Mouse (Mus musculus) brain, embryonic 18.5 days (tissue): ENCODE measurements around the gene Ube2r2.

Experiments used
- DNase-seq: peaks from one replicate; pipeline ENCODE4 v3.0.0-alpha.2; 2012; ENCODE audit warnings: low read depth, low spot score

Gene Ube2r2

GRCm38 (mm10) chr4:41118706-41119292, 16.7 kb upstream of the Ube2r2 start:
- DNase-seq = no peak

DNA sequence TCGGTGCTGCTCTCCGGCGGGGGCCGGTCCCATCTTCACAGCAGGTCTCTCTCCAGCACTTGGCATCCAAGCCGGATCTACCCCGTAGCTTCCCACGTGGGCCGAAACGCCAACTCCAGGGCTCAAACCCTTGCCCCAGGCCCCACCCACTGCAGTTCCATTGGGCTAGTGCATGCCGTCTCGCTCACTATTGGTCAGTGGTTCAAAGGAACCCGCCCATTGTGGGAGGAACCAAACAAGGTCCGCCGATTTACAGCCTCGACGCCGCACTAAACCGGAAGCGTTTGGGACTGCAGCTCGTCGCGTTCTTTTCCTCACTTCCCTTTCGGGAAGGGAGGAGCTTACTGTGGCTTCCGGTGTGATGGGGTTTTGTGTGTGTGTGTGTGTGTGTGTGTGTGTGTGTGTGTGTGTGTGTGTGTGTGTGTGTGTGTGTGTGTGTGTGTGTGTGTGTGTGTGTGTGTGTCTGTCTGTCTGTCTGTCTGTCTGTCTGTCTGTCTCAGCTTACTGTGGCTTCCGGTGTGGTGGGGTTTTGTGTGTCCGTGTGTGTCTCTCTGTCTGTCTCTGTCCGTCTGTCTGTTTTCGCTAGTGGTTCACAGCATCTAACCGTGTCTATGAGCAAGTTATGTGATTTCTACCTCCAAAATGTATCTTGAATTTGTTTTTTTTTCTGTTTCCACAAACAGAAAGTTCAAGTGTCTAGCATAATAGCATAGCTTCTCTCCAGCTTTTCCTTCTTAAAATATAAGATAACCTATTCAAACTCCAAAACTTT, 11.2 kb upstream of the Ube2r2 start, which contains the start of gene Nol6:
Gene Nol6, minus strand, starts transcription at position 276 of the 772 bp plus-strand sequence.
- DNase-seq = peak; percentile 99

DNA sequence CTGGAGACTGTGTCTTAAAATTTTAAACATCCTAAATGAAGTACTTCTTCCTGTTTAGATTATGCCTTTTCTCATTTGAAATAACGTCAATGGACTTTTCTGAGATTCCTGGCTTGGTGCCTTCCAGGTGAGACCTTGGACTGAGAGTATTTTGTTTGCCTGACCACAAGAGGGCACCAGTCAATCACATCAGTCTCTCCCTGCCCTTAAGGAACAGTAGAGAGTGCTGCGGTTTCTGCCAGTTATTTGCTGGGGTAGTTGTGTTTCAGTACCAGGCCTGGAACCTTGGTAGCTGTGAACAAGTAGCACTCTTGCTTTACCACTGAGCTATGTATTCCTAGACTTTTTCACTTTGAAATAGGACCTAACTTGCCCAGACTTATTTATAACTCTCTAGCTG, 6.1 kb upstream of the Ube2r2 start:
- no peak for DNase-seq

GRCm38 (mm10) chr4:41129836-41130235, 5.7 kb upstream of the Ube2r2 start:
- DNase-seq = no peak

- DNase-seq = no peak
Measured at GRCm38 (mm10) chr4:41132471-41132870, 3.1 kb upstream of the Ube2r2 start.

DNA sequence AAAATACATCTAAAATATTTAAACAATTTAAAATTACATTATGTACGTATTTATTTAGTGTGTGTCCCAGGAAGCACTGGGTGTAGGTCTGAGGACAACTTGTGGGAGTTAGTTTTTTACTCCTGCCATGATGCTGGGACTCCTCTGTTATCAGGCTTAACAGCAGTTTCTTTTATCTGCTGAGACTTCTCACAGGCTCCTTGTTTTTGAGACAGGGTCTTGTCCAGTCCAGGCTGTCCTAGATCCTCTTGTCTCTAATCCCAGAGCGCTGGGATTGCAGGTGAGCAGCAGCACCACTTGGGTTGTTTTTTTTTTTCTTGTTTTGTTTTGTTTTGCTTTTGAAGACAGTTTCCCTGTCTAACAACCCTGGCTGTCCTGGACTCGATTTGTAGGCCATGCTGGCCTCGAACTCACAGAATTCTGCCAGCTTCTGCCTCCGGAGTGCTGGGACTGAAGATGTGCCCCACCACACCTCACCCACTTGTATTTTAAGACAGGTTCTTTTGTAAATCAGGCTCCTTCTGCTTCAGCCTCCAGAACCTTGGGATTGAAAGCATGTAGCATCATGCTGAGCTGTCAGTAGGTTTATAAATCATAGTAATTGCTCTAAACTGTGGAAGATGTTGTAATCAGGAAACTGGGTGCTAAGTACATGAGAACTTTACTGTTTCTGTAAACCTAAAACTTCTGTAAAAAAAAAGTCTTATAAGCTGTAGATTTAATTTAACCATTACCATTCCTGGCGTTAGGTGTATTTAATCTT, 1.8 kb upstream of the Ube2r2 start:
- DNase-seq = no peak

DNA sequence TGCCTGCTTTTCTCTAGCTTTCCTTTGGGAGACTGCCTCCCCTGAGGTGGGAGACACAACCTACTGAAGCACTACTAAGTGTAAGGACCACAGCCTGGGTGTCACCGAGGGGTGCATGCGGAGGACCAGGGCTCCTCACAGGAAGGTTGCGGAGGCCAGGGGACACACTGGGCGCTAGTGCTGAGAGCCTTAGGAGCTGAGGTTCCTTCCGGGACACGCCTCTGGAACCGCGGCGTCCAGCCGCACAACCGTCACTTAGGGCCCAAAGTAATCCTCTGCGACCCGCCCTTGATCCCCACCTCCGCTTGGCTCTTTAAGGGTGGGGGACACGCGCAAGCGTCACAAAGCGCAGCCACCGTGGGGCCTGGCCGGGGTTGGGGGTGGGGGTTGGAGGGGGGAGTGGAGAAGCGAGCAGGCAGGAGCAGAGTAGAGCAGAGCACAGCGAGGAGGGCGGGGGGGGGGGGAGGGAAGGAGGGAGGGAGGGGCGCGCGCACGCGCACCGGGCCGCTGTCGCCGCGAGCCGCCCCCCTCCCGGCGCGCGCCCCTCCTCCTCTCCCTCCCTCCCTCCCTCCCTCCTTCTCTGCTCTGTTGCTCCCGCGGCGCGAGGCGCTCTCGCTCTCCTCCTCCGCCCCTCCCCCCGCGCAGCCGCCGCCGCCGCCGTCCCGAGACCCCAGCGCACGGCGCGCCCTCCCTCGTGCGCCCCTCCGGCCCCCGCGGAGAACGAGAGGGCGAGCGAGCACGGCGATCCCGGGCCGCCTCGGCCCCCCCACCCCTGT, 420 bp upstream of the Ube2r2 start:
- peak; percentile 77 for DNase-seq

- peak; percentile 10 for DNase-seq
Measured at GRCm38 (mm10) chr4:41136454-41136805, 887 bp downstream of the Ube2r2 start.

DNA sequence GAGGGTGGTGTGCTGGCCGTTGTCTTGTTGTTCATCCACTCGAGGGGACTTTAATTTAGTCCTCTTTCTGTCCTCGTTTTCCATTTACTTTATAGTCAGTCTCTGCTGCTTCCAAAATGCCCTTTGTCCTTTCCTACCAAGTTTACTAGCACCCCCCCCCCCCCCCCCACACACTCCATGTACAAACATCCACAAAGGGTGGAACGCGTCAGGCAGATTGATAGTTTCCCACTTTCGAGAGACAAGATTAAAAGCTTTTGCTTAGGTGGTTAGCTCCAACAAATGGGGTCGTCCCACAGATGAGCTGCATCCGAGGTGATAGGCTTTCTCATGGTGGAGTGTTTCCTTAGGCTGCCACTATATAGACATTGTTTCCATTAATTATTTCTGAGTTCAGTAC, 1.3 kb downstream of the Ube2r2 start:
- DNase-seq = no peak

GRCm38 (mm10) chr4:41140174-41140875, 4.8 kb downstream of the Ube2r2 start:
- no peak for DNase-seq

DNA sequence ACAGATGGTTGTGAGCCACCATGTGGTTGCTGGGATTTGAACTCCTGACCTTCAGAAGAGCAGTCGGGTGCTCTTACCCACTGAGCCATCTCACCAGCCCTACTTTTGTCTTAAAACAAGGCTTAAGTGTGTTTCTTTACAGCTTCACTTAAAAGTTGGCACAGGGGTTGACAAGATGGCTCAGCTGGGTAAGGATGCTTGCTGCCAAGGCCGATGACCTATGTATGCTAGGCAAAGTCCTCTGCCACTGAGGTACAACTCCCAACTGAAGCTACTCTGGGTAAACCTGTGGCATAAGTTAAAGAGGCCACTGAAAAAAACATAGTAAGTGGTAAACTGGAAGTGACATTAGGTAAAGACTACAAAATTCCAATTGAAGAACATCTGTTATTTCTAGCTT, 7.1 kb downstream of the Ube2r2 start:
- DNase-seq = no peak

GRCm38 (mm10) chr4:41149891-41150290, 14.3 kb downstream of the Ube2r2 start:
- DNase-seq = no peak

DNA sequence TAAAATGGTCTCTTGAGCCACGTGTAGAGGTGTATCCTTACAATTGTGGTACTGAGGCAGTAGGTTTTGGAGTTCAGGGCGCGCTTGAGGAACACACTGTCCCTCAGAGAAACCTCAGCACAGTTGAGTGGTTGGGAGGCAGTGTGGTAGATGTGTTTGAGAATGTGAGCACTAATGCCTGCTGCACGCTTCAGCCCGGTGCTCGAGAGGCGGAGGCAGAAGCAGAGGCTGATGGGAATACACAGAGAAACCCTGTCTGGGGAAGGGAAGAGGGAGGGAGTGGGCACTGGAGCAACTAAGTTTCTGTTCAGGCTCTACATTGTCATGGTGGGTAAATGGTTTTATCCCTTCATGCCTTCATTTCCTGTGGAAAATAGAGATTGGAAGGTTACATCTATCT, 15.6 kb downstream of the Ube2r2 start:
- no peak for DNase-seq

DNA sequence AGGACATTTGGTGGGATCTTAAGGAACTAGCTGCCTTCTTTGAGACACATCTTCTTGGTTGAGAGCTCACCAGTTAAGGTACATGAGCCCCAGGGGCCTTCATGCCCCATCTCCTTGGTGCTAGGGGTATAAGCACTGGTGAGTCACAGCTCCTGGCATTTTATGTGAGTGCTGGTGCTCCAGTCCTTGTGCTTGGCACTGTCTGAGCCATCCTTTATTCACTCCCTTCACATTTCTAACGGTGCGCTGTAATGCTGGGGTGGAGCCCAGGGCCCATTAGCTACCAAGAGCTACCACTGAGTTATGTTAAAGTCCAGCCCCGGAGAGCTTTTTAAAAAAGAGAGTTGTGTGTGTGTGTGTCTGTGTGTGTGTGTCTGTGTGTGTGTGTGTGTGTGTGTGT, 17.6 kb downstream of the Ube2r2 start:
- DNase-seq = no peak

GRCm38 (mm10) chr4:41156961-41157360, 21.4 kb downstream of the Ube2r2 start:
- no peak for DNase-seq

DNA sequence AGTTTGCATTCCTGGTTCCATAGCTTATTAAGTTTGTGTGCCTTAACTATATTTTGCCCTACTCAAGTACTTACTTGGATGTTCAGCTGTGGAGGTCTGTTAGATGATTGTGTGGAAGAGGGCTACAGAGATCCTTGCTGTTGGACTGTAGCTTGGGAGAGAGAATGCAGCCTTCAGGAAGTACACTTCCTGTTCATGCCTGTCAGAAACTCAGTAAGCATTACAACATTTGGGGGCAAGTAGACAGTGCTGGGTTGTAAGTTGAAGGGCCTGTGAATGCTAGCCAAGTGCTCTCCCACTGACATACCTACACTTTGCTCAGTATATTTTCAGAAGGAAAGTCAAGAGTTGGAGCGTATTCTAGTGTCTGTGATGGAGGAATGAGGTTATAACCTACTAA, 22.7 kb downstream of the Ube2r2 start:
- DNase-seq = no peak

DNA sequence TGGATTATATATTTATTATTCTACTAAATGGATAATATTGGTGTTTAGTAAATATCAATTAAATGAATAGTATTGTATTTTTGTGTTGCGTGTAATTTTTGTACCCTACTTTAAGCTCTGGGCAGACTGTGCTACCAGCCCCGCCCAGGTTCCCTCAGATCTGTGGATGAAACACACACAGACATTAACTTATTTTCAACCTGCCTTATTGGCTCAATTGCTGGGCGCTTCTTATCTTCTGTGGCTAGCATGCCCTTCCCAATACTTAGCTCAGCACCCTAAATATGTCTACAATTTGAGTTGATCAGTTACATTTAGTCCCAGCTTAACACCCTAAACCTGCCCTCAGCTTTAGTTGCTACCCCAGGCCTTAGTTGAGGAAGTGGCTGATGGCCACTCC, 25.7 kb downstream of the Ube2r2 start:
- no peak for DNase-seq

DNA sequence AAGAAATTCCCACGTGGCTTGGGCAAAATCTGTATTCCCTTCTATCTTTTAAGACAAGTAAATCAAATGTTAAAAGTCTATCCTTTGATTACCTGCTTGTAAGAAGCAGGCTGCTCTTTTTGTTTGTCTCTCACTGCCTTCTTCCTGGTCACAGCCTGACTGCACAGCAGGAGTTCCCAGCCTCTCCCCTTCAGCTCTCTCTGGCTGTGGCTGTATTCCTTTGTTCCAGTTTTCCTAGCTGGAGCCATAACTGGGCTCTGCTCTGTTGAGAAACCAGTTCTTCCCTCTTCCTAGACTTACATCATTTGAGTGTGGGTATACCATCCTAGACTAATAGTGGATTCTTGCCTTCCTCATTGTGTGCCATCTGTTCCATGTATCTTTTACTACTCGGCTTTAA, 29.4 kb downstream of the Ube2r2 start:
- DNase-seq = no peak

DNA sequence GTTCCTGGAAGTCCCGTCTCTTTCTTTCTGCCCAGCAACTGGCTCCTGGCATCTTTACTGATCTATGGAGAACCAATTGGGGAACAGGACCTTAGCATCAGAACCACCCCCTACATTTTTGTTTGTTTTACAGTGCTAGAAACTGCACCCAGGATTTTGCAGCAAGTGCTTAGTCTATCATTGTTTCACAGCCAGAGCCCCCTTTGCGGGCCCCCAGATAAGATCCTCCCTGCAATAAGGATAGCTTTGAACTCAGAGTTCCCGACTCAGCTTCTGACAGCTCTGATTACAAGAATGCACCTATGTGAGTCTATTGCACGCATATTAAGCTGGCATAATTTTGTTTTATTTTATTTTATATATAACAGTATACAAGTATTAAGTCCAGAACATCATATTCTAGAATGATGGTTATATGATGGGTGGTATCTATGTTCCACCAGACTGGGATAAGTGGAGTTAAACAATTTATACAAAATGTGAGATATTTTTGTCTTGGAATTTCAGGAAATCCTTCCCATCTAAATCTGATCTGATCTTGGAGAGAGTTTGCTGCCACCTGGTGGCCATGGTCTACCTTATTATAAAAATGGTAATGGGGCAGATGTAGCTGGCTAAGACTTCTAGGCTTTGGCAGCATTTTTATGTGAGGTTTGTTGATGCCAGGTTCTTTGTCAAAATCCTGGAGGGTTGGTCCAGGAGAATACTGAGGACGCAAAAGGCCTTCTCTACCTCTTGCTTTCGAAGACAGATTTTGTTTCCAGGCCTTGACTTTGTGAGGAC, 30.3 kb downstream of the Ube2r2 start:
- peak; percentile 49 for DNase-seq

- DNase-seq = no peak
Measured at GRCm38 (mm10) chr4:41170970-41171369, 35.4 kb downstream of the Ube2r2 start.

GRCm38 (mm10) chr4:41174631-41175030, 39.1 kb downstream of the Ube2r2 start:
- DNase-seq = no peak
